Mouse (Mus musculus): Measurements from ENCODE around the gene Zmat3. TPM values are rescaled to one million over a fixed set of nuclear protein-coding genes. Genes with fewer than 3 reads are reported as not detected.

Gene Zmat3
- polyA plus RNA-seq, 1 experiment from 2014 or later = 9.5 TPM

DNA sequence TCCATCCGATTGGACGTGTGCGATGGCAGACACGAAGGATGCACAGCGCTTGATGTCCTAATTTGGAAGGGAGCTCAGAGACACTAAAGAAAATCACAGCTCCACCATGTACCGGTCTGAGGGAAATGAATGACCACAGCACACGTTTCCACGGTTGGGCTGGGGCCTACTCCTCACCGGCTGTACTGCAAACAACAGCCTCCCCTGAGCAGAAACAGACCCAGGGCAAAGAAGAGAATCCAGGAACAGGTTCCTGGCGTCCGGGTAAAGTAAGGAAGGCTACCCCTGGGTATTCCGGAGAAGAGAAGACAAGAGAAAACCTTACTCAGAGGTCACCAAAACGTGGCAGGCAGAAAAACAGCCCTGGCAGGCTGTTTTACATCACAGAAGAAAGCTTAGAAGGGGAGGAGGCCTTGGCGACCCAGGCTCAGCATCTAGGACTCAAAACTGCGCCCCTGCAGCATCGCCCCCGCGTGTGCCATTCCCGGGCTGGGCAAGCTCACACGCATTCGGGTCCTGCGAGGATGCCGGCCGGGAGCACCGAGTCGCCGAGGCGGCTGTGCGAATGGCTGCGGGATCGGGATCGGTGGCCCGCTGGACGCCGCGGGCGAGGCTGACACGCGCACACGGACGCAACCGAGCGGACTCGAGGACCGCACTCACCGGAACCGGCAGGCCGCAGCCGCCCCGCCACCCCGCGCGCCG is 821 bp downstream of the Zmat3 start:
- Histone ChIP-seq H3K4me2 (peak overlapping the region; percentile 69), H3K4me3 (replicated peaks) (peak overlapping the region; percentile 77), H3K27me3 (no peaks in the 10 kb centered on the region), H3K36me3 (replicated peaks) (no peaks in the 10 kb centered on the region), H3K9me3 (no peaks in the 10 kb centered on the region), H3K4me1 (peaks cover 22% of the 10 kb centered on the region), H3K9ac (peak overlapping the region; percentile 81), H3K27ac (peak overlapping the region; percentile 90)
- ATAC-seq (ENCODE audit: low FRiP score) = peak; percentile 72
- under 1% methylated on average over 54 of the region's 54 CpGs for WGBS

GRCm38 (mm10) chr3:32364195-32364594 is 1.6 kb downstream of the Zmat3 start:
- no peak overlapping the region for H3K27ac ChIP-seq
- H3K4me2 ChIP-seq = peak overlapping the region; percentile 69
- H3K4me1 ChIP-seq = peaks cover 22% of the 10 kb centered on the region
- no peaks in the 10 kb centered on the region for H3K9me3 ChIP-seq
- no peaks in the 10 kb centered on the region for H3K27me3 ChIP-seq
- 36% methylated on average over 4 of the region's 4 CpGs for WGBS
- H3K36me3 ChIP-seq (replicated peaks) = no peaks in the 10 kb centered on the region
- peak overlapping the region; percentile 54 for H3K9ac ChIP-seq
- peak overlapping the region; percentile 77 for H3K4me3 ChIP-seq (replicated peaks)
- ATAC-seq (ENCODE audit: low FRiP score) = no peak

DNA sequence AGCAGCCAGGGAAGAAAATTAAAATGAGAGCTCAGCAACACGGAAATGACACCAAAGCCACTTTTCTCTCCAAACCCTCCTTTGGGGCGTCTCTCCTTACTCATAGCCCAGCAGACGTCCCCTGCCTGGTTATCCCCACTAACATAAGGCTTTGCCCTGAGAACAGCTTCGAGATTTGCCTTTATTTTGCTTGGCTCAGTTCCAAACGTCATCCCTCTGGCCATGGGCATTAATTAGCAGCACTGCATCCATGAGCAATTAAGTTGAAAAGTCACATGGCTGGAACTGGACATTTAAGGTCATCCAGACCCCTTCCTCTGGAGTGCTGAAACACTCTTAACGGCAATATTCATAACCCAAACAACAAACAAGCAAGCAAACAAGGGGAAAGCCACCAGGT is 4.6 kb downstream of the Zmat3 start:
- Histone ChIP-seq H3K4me3 (replicated peaks) (no peak overlapping the region), H3K36me3 (replicated peaks) (no peaks in the 10 kb centered on the region), H3K9me3 (no peaks in the 10 kb centered on the region), H3K27me3 (no peaks in the 10 kb centered on the region), H3K4me2 (no peak overlapping the region), H3K27ac (no peak overlapping the region), H3K9ac (no peak overlapping the region), H3K4me1 (peaks cover 18% of the 10 kb centered on the region)
- WGBS = 53% methylated on average over 6 of the region's 6 CpGs
- ATAC-seq (ENCODE audit: low FRiP score) = no peak

DNA sequence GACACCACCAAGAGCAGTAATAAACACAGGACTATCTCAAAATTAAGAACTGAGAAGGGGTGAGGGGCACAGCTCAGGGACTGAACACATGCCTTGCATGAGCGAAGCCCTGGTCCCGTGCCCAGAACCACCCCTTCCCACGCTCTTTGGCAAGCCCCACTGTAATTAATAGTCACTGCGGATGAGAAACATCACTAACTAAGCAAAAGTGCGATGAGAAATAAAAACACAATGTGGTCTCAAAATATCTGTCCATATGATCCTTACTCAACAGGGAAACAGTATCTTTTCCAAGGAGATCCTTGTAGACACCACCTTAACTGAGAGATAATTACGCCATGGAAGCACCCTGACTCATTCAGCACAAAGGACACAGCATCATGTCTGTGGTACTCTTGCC is 17.9 kb downstream of the Zmat3 start:
- no peaks in the 10 kb centered on the region for H3K4me1 ChIP-seq
- peaks cover 19% of the 10 kb centered on the region for H3K36me3 ChIP-seq (replicated peaks)
- no peak overlapping the region for H3K27ac ChIP-seq
- H3K9ac ChIP-seq = no peak overlapping the region
- no peaks in the 10 kb centered on the region for H3K27me3 ChIP-seq
- no peak overlapping the region for H3K4me2 ChIP-seq
- WGBS = 93% methylated on average over 6 of the region's 6 CpGs
- H3K4me3 ChIP-seq (replicated peaks) = no peak overlapping the region
- H3K9me3 ChIP-seq = no peaks in the 10 kb centered on the region
- no peak for ATAC-seq (ENCODE audit: low FRiP score)

DNA sequence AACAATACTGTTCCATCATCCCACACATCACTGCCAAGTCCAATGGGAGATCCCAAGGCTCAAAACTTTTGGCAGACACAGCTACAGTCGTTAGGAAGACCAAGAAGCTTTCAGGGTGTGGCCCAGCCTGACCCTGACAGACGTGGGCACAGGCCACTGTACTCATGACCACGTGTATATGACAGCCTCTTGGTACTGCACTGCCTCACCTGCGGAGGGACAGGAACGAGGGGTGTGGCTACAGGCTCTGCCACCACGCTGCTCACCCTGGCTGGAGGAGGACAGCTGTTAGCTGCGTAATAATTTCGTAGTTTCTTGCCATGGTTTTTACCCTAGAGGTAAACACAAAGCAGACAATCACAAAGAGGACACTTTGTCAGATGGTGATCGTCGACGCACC is 20.6 kb downstream of the Zmat3 start:
- 89% methylated on average over 11 of the region's 11 CpGs for WGBS
- peaks cover 33% of the 10 kb centered on the region for H3K36me3 ChIP-seq (replicated peaks)
- ATAC-seq (ENCODE audit: low FRiP score) = peak; percentile 17; the same call in 1 of the 2 replicates
- no peak overlapping the region for H3K27ac ChIP-seq
- H3K9ac ChIP-seq = no peak overlapping the region
- H3K4me2 ChIP-seq = no peak overlapping the region
- no peak overlapping the region for H3K4me3 ChIP-seq (replicated peaks)
- H3K4me1 ChIP-seq = no peaks in the 10 kb centered on the region
- no peaks in the 10 kb centered on the region for H3K9me3 ChIP-seq
- H3K27me3 ChIP-seq = no peaks in the 10 kb centered on the region

- H3K9me3 ChIP-seq = no peaks in the 10 kb centered on the region
- no peak overlapping the region for H3K4me3 ChIP-seq (replicated peaks)
- H3K4me1 ChIP-seq = no peaks in the 10 kb centered on the region
- no peak overlapping the region for H3K9ac ChIP-seq
- peaks cover 35% of the 10 kb centered on the region for H3K36me3 ChIP-seq (replicated peaks)
- no peak overlapping the region for H3K27ac ChIP-seq
- 84% methylated on average over 5 of the region's 5 CpGs for WGBS
- no peak overlapping the region for H3K4me2 ChIP-seq
- no peak for ATAC-seq (ENCODE audit: low FRiP score)
- H3K27me3 ChIP-seq = no peaks in the 10 kb centered on the region
Measured at GRCm38 (mm10) chr3:32344825-32345224, 21.0 kb downstream of the Zmat3 start.

GRCm38 (mm10) chr3:32343371-32343770 is 22.4 kb downstream of the Zmat3 start:
- Histone ChIP-seq H3K36me3 (replicated peaks) (peaks cover 40% of the 10 kb centered on the region), H3K4me1 (no peaks in the 10 kb centered on the region), H3K9me3 (no peaks in the 10 kb centered on the region), H3K9ac (no peak overlapping the region), H3K4me3 (replicated peaks) (no peak overlapping the region), H3K4me2 (no peak overlapping the region), H3K27ac (no peak overlapping the region), H3K27me3 (no peaks in the 10 kb centered on the region)
- ATAC-seq (ENCODE audit: low FRiP score) = no peak
- 91% methylated on average over 12 of the region's 12 CpGs for WGBS

- H3K9me3 ChIP-seq = no peaks in the 10 kb centered on the region
- H3K27ac ChIP-seq = no peak overlapping the region
- H3K4me3 ChIP-seq (replicated peaks) = no peak overlapping the region
- H3K36me3 ChIP-seq (replicated peaks) = peaks cover 40% of the 10 kb centered on the region
- H3K4me1 ChIP-seq = no peaks in the 10 kb centered on the region
- no peak overlapping the region for H3K4me2 ChIP-seq
- ATAC-seq (ENCODE audit: low FRiP score) = no peak
- H3K9ac ChIP-seq = no peak overlapping the region
- no peaks in the 10 kb centered on the region for H3K27me3 ChIP-seq
- 95% methylated on average over 19 of the region's 19 CpGs for WGBS
Measured at GRCm38 (mm10) chr3:32341434-32341833, 24.4 kb downstream of the Zmat3 start.

- H3K9ac ChIP-seq = no peak overlapping the region
- ATAC-seq (ENCODE audit: low FRiP score) = no peak
- no peak overlapping the region for H3K27ac ChIP-seq
- no peak overlapping the region for H3K4me2 ChIP-seq
- peaks cover 37% of the 10 kb centered on the region for H3K36me3 ChIP-seq (replicated peaks)
- no peak overlapping the region for H3K4me3 ChIP-seq (replicated peaks)
- H3K27me3 ChIP-seq = no peaks in the 10 kb centered on the region
- WGBS = 84% methylated on average over 7 of the region's 7 CpGs
- no peaks in the 10 kb centered on the region for H3K9me3 ChIP-seq
- H3K4me1 ChIP-seq = no peaks in the 10 kb centered on the region
Measured at GRCm38 (mm10) chr3:32338231-32338630, 27.6 kb downstream of the Zmat3 start.

DNA sequence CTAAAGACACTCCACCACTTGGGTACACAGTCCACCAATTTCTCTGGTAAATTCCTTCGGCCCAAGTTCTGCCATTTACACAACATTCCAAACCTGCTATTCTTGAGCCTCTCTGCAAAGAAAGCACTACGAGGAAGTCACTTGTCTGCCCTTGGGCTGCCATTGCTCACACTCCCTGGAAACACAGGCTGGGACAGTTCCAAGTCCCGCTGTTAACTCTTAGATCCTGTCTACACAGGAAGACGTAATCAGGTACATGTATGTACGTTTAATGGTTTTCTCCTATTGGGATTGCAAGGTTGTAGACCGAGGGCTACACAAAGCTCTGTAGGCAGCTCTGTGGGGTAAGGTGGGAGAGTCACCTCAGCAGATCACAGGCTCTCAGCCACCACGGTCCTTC is 28.0 kb downstream of the Zmat3 start:
- H3K27ac ChIP-seq = no peak overlapping the region
- H3K9me3 ChIP-seq = no peaks in the 10 kb centered on the region
- no peak overlapping the region for H3K9ac ChIP-seq
- no peak overlapping the region for H3K4me3 ChIP-seq (replicated peaks)
- H3K4me1 ChIP-seq = no peaks in the 10 kb centered on the region
- WGBS = 90% methylated on average over 7 of the region's 7 CpGs
- peaks cover 32% of the 10 kb centered on the region for H3K36me3 ChIP-seq (replicated peaks)
- H3K27me3 ChIP-seq = no peaks in the 10 kb centered on the region
- ATAC-seq (ENCODE audit: low FRiP score) = no peak
- no peak overlapping the region for H3K4me2 ChIP-seq

- no peak for ATAC-seq (ENCODE audit: low FRiP score)
- peaks cover 11% of the 10 kb centered on the region; the same call in 1 of the 2 replicates for H3K36me3 ChIP-seq (replicated peaks)
- no peak overlapping the region for H3K27ac ChIP-seq
- no peaks in the 10 kb centered on the region for H3K9me3 ChIP-seq
- no peak overlapping the region for H3K4me3 ChIP-seq (replicated peaks)
- WGBS = 93% methylated on average over 11 of the region's 11 CpGs
- H3K4me2 ChIP-seq = no peak overlapping the region
- H3K4me1 ChIP-seq = no peaks in the 10 kb centered on the region
- no peak overlapping the region for H3K9ac ChIP-seq
- no peaks in the 10 kb centered on the region for H3K27me3 ChIP-seq
Measured at GRCm38 (mm10) chr3:32334901-32335300, 30.9 kb downstream of the Zmat3 start.

- peak; percentile 75; the same call in 1 of the 2 replicates for ATAC-seq (ENCODE audit: low FRiP score)
- no peaks in the 10 kb centered on the region for H3K9me3 ChIP-seq
- no peak overlapping the region for H3K4me2 ChIP-seq
- H3K27me3 ChIP-seq = no peaks in the 10 kb centered on the region
- H3K4me3 ChIP-seq (replicated peaks) = no peak overlapping the region
- H3K9ac ChIP-seq = no peak overlapping the region
- no peaks in the 10 kb centered on the region for H3K4me1 ChIP-seq
- no peak overlapping the region for H3K27ac ChIP-seq
- WGBS = 38% methylated on average over 7 of the region's 7 CpGs
- 0 out of 2 replicates have a peak, but pooled peaks cover 5% of the 10 kb centered on the region for H3K36me3 ChIP-seq (replicated peaks)
Measured at GRCm38 (mm10) chr3:32333456-32334086, 32.2 kb downstream of the Zmat3 start.

- Histone ChIP-seq H3K9me3 (no peaks in the 10 kb centered on the region), H3K4me1 (no peaks in the 10 kb centered on the region), H3K27ac (no peak overlapping the region), H3K9ac (no peak overlapping the region), H3K4me3 (replicated peaks) (no peak overlapping the region), H3K4me2 (no peak overlapping the region), H3K36me3 (replicated peaks) (no peaks in the 10 kb centered on the region), H3K27me3 (no peaks in the 10 kb centered on the region)
- no peak for ATAC-seq (ENCODE audit: low FRiP score)
- 72% methylated on average over 15 of the region's 15 CpGs for WGBS
Measured at GRCm38 (mm10) chr3:32317901-32318416, 47.9 kb downstream of the Zmat3 start.

Measured in forebrain, embryonic 12.5 days (tissue).